ENCODE assay signal across 16 mouse cellular contexts in the genomic region with DNA sequence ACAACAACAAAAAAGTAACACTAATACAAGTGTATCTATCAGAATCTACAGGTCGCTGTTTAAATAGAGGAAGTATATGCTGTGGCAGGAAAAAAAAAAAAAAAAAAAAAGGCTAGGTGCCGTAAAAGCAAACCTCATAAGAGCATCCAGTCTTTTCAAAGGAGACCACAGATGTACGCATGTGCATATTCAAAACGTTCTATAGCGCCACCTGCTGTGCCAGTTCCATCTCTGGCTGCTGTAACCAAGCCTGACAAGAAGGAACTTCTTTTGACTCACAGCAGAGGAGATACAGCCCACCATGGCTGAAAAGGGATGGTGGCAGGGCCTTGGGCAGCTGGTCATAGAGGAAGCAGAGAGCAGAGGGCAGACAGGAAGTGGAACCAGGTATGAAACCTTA. TPM values are rescaled to one million over a fixed set of nuclear protein-coding genes. Genes with fewer than 3 reads are reported as not detected.
"Had no signal": no experiment of that assay in that cellular context is flagged by ENCODE, and none has a peak within 500 bp of the region (broad histone marks: within the 10 kb centered on the region; RNA-seq: fewer than 3 reads in every experiment).

No protein-coding gene starts in this region.

RNA-seq across cellular contexts. Expression of a gene that starts 39.0 kb away (rescaled TPM):
- polyA plus RNA-seq: liver, embryonic 15.5 days; liver, postnatal 0 days; lung, adult 2 months; lung, embryonic 15.5 days; lung, postnatal 0 days; macrophage; midbrain, embryonic 10.5 days; midbrain, embryonic 12.5 days; midbrain, embryonic 14.5 days; midbrain, embryonic 16.5 days; neural tube, embryonic 12.5 days; neural tube, embryonic 14.5 days; small intestine, adult 2 months; stomach, embryonic 14.5 days; stomach, embryonic 16.5 days; thymus, postnatal 0 days had no signal
